Mouse (Mus musculus): ENCODE results near the gene Gm43191.
A peak's percentile ranks its signal among the peaks of the same experiment; 100 is the strongest.

The Gm43191 gene

DNA sequence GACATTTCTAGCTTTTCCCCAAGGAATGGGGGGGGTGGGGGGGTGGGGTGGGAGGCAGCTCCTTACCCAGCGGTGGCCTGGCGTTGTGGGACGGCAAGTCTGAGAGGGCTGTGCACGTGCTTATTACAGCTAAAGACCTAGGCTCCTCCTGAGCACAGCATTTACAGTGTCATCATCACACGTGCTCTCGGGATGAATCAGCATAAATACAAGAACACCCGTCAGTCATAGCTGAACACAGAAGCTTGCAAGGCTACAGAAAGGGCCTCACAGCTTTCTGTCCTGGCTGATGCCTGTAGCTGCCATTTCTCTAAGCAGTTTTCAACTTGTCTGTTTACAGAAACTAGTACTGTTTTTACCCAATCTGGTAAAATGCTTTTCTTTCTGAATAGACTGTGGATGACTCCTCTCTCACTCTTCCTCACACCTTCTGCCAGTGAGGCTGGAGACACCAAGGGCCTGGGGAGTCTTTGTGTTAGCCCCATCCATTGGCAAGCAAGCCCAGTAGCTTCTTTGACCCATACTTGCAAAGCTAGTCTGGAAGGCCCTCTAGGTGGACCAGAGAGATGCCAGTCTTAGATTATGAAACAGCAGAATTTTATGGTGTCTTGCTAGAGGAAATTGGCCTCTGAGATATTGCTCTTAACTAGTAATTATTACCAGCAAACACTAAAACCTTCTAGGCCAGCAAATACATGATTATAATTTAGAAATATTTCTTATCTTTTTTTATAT is 60.3 kb downstream of the Gm43191 start:
- DNase-seq (ENCODE audit: low read depth), result no peak

DNA sequence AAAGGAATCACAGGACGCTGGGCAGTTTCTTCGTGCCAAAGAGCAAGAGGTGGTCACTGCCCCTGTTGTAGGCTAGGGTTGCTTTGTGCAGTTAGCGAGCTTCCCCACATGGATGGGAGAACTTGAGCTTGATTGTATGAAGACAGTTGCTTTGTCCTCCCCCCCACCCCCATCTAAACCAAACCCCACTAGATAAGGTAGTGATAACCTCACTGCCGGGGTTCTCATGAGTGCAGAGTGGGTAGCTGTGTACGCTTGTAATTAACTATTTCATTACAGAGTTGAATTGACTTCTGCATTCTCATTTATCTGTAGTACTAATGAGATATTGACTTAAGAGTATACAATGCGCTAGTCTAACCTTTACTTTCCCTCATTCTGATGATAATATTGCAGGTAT is 62.2 kb downstream of the Gm43191 start:
- DNase-seq (ENCODE audit: low read depth), result no peak

DNA sequence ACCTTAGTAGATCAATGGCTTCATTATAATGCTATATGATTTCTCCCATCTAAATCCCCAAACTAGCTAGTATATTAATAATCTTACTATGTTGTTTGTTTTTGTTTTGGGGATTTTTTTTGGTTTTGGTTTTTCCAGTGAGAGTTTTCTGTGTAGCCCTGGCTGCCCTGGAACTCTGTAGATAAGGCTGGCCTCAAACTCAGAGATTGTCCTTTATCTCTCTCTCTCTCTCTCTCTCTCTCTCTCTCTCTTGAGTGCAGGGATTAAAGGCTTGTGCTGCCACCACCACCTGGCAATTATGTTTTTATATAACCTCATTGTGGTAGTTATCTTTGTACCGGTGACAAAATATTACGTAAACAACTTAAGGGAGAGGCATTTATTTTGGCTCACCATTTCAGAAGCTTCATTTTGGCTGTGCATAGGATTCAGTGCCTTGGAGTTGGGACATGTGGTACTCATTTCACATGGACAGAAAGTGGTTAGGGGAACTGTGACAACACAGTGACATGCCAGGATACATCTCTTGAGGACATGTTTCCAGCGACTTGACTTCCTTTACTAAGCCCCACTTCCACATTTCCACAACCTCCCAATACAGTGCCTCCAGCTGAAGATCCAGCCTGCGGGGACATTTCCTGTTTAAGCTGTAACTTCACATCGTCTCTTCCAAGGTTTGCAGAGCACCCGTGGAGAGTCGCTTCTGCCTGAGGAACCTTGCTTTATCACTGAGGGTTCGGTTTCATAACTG is 65.6 kb downstream of the Gm43191 start:
- DNase-seq (ENCODE audit: low read depth), result no peak

- peak; percentile 61 for DNase-seq (ENCODE audit: low read depth)
These were observed 66.7 kb downstream of the Gm43191 start, which contains the start of gene Trmt13 for GRCm38 (mm10) chr3:116614295-116614892. Trmt13 (minus strand) TSS chr3:116614587.

DNA sequence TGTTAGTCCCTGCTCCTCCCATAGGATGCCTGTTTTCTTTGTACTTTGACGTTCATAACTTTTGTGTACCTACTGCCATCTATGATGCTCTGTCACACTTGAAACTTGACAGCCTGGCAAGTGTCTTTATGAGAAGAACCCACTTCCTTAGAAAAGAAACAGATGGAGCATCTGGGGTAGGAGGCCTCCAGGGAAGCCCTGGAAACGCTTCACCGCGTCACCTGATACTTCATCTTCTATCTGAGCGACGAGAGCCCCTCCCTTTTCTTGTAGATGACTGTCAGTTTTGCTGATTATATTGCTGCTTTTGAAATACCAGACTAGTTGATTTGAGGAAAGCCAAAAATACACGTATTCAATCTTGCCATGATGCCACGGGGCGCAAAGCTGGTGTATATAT is 76.5 kb downstream of the Gm43191 start:
- DNase-seq (ENCODE audit: low read depth), result no peak

DNA sequence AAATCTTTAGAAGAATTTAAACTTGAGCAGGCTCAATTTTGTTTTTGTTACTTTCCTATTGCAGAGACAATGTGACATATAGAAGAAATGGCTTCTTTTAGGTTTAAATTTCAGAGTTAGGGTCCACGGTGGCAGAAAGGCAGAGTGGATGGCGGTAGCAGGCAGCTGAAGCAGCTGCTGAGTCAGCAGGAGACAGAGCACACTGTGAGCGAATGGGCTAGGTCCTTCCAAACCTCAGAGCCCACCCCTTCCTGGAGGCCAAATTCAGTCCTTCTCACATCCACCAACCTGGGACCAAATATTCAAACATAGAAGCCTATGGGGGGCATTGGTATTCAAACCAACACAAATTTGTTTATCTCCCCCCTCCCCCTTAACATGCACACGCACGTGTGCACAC is 79.3 kb downstream of the Gm43191 start:
- no peak for DNase-seq (ENCODE audit: low read depth)

GRCm38 (mm10) chr3:116601005-116601404 is 80.1 kb downstream of the Gm43191 start:
- no peak for DNase-seq (ENCODE audit: low read depth)

- DNase-seq (ENCODE audit: low read depth), result no peak
These were observed 81.4 kb downstream of the Gm43191 start for GRCm38 (mm10) chr3:116599705-116600104.

DNA sequence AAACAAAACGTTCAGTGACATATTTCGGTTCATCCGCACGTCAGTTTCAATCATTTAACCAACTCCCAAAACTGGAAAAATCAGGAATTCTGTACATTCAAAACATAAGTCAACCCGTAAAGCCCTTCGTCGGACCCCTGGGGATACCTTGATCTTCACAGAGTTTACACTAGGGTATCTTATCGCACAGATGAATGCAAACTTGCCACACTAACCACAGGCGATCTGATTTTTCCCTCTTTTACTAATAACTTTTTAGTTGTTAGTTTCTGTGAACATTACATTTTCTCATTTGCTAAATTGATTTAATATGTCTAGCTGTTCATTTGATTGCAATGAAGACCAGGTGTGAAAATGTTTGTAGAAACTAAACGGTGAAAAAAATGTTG is 85.5 kb downstream of the Gm43191 start:
- DNase-seq (ENCODE audit: low read depth), result no peak

DNA sequence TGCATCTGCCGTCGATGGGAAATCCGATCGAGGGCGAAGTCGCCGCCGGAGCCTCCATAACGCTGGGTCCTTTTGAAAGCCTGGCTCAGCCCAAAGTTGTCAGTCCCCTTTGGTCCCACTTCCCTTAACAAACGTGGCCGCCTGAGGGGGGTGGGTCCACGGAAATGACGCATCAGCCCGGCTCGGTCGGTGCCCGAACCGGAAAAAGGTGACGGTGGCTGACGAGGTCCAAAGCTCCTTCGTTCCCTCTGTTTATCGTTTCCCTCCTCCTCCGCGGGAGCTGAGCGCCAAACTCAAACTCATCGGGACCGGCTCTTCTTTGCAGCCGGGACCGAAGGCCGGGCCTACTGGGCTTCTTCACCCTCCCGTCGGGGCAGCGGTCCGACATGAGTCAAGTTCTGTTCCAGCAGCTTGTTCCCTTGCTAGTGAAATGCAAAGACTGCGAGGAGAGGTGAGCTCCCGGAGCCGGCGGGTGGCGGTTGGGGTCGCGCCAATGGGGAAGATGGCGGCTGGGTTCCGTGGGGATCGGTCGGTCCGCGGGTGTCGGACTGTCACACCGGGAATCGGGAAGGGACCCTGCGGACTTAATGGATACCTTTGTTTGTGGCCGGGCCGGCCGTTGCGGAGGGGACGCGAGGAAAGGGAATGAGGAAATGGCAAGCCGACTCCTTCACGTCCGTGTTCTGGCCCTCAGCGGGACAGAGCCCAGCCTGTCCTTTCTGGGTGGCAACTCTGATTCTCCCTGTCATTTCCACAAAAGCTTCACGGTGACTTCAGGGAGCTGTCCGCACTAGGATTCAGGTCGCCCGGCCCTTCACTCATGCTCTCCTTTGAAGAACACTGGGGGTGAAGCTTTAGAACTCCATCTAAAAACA is 86.1 kb downstream of the Gm43191 start, which contains the start of gene Sass6:
Gene Sass6, plus strand, starts transcription at position 255 of the 875 bp plus-strand sequence.
- peak; percentile 91 for DNase-seq (ENCODE audit: low read depth)

- no peak for DNase-seq (ENCODE audit: low read depth)
These were observed 86.9 kb downstream of the Gm43191 start for GRCm38 (mm10) chr3:116594076-116594727.

Data from fibroblast of lung, adult 2 months (primary cell).